Mouse (Mus musculus) lung, postnatal 0 days (tissue): Measurements from ENCODE around the gene Mapk8ip3.
"Not testable (repeated sequence)": the region's sequence is repeated elsewhere in the genome, so short reads cannot be mapped to it uniquely, and the experiment has no call there.

Source experiments
- CTCF ChIP-seq: IDR thresholded peaks from 2 replicates; pipeline ENCODE4 v1.5.1; 2016; ENCODE audit warnings: antibody characterized with exemption, mild to moderate bottlenecking
- EP300 ChIP-seq: IDR thresholded peaks from 2 replicates; pipeline ENCODE4 v1.6.1; 2016; ENCODE audit warnings: antibody characterized with exemption, mild to moderate bottlenecking, control low read depth

GRCm38 (mm10) chr17:24943589-24943988 is 6.8 kb upstream of the Mapk8ip3 start:
- not testable (repeated sequence) for TF ChIP-seq EP300, CTCF
